Mouse (Mus musculus): ENCODE data around the gene Trib2.

GRCm38 (mm10) chr12:15848391-15848790, 31.7 kb upstream of the Trib2 start:
- no peak for TF ChIP-seq CTCF (IDR thresholded peaks at IDR 0.05)
- no peak for TF ChIP-seq POLR2A (IDR thresholded peaks at IDR 0.05; ENCODE audit: insufficient read depth, low read depth, low read length)
- no peak for TF ChIP-seq EP300 (IDR thresholded peaks at IDR 0.05; ENCODE audit: insufficient read depth, low read depth, low read length)

Measured in heart, adult 2 months (tissue).